Mouse (Mus musculus) 3T3-L1 (cell line): ENCODE data around the gene Crip1.
A peak's percentile ranks its signal among the peaks of the same experiment; 100 is the strongest.

Experiments
- DNase-seq: peaks from one replicate; pipeline ENCODE4 v3.0.0-alpha.2; 2015; ENCODE audit warnings: low read depth, low spot score

Crip1 gene

GRCm38 (mm10) chr12:113146112-113147057, at the start of gene Crip1:
Gene Crip1, plus strand, starts transcription at chr12:113146316.
- DNase-seq, result no peak

- DNase-seq, result no peak
Observed at GRCm38 (mm10) chr12:113097040-113097439, 49.1 kb upstream of the Crip1 start.

GRCm38 (mm10) chr12:113097749-113098281, 48.3 kb upstream of the Crip1 start, which contains the start of gene Mta1:
Gene Mta1, plus strand, starts transcription at chr12:113098278.
- DNase-seq, result no peak

- DNase-seq, result no peak
Observed at GRCm38 (mm10) chr12:113098530-113099151, 47.5 kb upstream of the Crip1 start.

GRCm38 (mm10) chr12:113099470-113100237, 46.5 kb upstream of the Crip1 start:
- no peak for DNase-seq

DNA sequence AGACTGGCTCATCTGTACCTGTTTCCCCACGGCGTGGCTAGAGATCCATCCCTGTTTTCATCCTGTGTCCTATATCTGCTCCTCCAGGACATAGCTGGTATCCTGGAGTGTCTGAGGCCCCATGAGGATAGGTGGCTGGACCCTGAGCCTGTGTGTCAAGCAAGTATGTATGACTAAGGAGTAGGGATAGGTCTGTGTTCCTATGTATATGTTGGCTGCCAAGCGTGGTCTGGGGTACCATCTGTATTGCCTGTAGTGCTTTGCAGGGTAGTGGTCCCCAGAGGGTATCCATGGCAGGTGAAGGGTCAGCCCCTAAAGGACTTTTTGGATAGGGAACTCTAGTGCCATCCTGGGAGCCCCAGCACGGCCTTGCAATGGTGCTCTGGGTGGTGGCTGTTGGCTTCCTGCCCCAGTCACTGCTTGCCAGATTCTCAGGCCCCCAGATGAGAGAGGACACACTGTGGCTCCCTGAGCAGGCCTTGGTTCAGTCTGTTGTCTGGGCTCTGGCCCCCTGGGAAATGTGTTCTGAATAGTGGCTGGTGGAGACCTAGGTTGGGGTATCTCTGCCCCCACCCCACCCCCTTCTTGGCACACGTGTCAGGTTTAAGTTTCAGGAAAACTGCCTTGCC, 45.6 kb upstream of the Crip1 start:
- DNase-seq, result no peak

DNA sequence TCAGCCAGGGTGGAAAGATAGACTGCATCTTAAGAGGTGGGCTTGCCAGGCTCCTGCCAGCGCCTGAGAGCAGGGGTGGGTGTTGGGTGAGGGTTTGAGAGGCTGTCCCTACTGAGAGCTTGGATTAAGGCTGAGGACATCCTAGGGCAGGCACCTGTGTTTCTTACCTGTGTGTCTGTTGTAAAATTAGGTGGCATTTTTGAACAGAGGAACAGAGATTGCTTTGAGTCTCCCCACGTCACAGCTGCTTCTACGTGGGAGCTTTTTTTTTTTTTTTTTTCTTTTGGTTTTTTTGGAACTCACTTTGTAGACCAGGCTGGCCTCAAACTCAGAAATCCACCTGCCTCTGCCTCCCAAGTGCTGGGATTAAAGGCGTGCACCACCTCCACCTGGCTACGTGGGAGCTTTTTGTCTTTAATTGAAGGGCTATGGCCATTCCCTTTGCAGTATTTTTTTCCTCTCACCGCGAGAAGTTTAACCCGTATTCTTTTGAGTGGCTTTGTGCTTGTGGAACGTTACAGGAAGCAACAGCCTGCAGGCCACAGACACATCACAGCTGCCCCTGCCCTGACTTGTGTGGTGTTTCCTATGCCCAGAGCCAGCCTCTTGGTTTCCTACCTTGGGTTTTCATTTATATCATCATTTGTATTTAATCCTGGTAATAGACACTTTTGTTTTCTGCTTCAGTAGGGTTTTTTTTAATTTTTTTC, 44.7 kb upstream of the Crip1 start:
- DNase-seq, result no peak

- DNase-seq, result peak; percentile 73
Observed at GRCm38 (mm10) chr12:113102461-113102860, 43.7 kb upstream of the Crip1 start.

GRCm38 (mm10) chr12:113103846-113104451, 42.2 kb upstream of the Crip1 start:
- DNase-seq, result no peak

GRCm38 (mm10) chr12:113106386-113106785, 39.7 kb upstream of the Crip1 start:
- peak; percentile 92 for DNase-seq

- DNase-seq, result no peak
Observed at GRCm38 (mm10) chr12:113107431-113108124, 38.5 kb upstream of the Crip1 start.

DNA sequence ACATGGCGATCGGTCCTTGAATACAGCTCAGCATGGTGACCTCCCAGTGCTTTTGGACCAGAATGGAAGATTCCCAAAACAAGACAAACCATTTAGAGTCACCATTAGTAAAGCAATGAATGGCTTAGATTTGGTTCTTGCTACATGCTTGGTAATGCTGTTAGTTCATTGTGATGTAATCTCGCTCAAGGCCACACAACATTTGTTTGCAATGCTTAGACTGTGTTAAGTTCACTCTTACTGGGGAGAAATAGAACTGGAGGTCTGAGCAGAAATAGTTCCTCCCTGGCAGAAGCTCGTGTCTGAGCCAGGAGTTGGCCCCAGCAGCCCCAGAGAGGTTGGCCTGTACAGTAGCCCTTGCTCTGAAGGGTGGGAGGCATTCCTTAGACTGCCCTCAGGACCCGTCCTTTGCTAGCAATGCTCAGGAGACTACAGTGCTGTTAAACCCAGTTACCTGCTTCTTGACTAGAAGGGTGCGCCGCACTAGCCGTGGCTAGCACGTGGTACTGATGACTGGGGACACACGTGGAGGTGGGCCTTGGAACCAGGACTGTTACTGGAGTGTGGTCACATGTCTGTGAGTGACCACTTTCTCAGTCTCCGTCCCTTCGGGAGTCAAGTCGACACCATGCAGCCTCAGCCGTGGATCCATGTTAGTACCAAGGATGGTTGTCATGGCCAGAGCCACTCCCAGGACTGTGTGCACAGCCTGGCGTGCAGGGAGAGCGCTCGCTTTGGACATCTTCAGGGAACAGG, 37.4 kb upstream of the Crip1 start:
- no peak for DNase-seq

- no peak for DNase-seq
Observed at GRCm38 (mm10) chr12:113109801-113110200, 36.3 kb upstream of the Crip1 start.

DNA sequence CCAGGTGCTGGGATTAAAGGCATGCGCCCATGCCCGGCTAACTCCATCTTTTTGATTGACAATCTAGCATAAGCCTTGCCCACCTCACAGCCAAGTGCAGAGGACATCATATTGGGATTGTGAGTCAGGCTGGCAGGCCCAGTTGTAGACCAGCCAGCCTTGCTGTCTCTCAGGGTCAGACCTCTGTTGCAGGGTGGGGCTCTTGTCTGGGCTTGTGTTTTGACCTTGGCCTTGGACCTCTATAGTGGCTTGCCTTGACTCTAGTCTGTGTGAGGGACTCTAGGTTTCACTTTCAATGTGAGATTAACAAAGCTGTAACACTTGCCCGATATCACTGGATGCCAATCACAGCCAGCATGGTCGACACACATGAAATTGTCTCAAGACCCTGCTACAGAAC, 32.0 kb upstream of the Crip1 start:
- DNase-seq, result no peak

- no peak for DNase-seq
Observed at GRCm38 (mm10) chr12:113114856-113115538, 31.1 kb upstream of the Crip1 start.

DNA sequence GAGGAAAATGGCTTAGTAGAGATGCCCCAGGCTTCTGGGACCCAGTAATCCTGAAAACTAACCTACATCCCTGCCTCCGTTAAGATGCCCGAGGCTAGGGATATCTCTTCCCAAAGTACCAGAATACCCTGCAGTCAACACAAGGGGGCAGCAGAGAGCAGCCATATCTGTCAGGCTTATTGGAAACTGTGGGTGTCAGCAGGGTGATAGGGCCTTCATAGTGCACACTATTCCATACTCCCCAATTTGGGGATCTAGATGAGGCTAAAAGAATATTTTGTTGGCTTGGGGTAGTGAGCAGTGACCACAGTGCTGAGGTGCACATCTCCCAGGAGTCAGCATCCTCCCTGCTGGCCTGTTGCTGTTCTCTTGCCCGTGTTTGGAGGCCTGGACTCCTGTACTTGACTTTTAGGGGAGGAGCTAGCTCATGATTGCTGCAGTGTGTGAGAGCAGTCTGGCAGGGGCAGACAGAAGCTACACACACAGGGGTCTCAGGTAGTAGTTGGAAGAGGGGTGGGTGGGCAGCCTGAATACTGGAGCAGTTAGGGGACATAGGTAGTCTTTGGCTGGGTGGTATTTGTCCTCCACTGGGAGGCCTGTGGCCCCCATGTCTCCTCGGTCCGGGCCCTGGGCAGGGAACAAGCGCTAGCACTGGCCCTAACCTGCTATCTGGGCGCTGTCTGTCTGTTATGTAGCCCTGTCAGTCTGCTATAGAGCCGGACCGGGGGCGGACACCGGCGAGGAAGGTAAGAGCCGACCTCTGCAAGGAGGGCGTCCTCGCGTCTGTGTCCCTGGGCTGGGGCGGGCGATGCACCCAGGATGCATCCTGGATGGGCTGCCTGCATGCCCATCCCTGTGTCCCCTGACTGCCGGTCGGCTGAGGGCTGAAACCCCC, 26.4 kb upstream of the Crip1 start:
- peak; percentile 81 for DNase-seq

DNA sequence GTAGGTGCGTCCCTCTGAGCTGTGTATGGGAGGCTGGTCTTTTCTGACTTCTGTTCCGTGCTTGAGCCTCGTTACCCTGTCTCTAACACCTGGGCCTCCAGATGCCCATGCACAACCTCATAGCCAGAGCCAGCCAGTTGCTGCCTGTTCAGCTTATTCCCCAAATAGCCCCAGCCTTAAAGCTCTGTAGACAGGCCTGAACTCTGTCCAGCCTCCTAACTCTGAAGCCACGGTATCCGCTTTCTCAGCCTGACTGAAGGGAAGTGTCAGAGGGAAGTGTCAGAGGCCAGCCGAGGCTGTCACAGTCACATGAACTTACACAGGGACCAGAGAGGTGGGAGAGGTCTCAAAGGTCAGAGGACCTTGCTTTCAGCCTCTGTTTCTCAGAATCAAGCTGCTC, 21.4 kb upstream of the Crip1 start:
- no peak for DNase-seq
